Mouse (Mus musculus): ENCODE measurements around the gene Ccdc162. TPM values are rescaled to one million over a fixed set of nuclear protein-coding genes. Genes with fewer than 3 reads are reported as not detected.
"Not testable (repeated sequence)": the region's sequence is repeated elsewhere in the genome, so short reads cannot be mapped to it uniquely, and the experiment has no call there.

The Ccdc162 gene
- polyA plus RNA-seq, 1 experiment from 2014 or later: 2.4 TPM

- DNase-seq (ENCODE audit: low spot score): no peak
Measured at GRCm38 (mm10) chr10:41699669-41700068, 16.8 kb downstream of the Ccdc162 start.

DNA sequence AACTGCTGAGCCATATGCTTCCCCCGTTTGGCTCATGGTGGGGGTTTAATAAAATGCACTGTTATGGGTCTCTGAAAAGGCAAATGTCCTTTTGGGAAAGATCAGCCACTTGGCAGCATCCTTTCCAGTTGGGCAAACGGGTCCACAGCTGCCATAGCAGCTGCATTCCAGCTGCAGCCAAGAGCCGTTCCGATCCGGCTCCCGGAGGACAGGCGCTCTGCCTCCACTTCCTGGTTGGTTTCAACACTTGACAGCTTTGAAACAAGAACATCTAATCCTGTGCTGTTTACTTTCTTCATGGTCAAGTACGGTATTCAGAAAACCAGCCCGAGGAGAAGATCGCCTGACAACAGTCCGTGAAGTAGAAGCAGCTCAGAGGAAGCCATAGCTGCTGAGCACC, 19.4 kb downstream of the Ccdc162 start:
- DNase-seq (ENCODE audit: low spot score): no peak

- no peak for DNase-seq (ENCODE audit: low spot score)
Measured at GRCm38 (mm10) chr10:41690978-41691377, 25.5 kb downstream of the Ccdc162 start.

GRCm38 (mm10) chr10:41689941-41690887, 26.2 kb downstream of the Ccdc162 start:
- peak; percentile 90 for DNase-seq (ENCODE audit: low spot score)

DNA sequence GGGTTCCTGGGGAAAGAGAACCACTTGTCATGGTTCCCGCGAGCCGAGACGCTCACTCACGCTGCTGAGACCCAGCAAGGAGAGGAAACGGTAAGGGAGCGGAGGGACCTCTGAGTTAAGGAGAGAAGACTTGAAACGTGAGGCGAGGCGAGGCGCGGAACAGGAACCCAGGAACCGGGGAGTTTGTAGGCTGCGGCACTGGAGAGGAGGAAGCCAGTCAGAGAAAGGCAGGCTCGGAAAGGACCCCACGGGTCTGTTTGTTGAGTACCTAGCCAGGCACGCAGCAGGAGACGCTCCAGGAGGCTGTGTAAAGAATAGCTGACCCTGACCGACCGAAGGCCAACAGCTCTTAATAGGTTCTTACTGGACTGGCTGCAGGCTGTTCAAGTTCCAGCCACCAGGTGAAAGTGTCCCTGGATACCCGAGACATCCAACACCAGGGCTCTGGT, 31.9 kb downstream of the Ccdc162 start:
- peak; percentile 51 for DNase-seq (ENCODE audit: low spot score)

- DNase-seq (ENCODE audit: low spot score): peak; percentile 89
Measured at GRCm38 (mm10) chr10:41682546-41683393, 33.7 kb downstream of the Ccdc162 start.

- peak; percentile 81 for DNase-seq (ENCODE audit: low spot score)
Measured at GRCm38 (mm10) chr10:41678746-41679360, 37.6 kb downstream of the Ccdc162 start.

- DNase-seq (ENCODE audit: low spot score): no peak
Measured at GRCm38 (mm10) chr10:41677396-41677795, 39.0 kb downstream of the Ccdc162 start.

- no peak for DNase-seq (ENCODE audit: low spot score)
Measured at GRCm38 (mm10) chr10:41676661-41677061, 39.8 kb downstream of the Ccdc162 start.

DNA sequence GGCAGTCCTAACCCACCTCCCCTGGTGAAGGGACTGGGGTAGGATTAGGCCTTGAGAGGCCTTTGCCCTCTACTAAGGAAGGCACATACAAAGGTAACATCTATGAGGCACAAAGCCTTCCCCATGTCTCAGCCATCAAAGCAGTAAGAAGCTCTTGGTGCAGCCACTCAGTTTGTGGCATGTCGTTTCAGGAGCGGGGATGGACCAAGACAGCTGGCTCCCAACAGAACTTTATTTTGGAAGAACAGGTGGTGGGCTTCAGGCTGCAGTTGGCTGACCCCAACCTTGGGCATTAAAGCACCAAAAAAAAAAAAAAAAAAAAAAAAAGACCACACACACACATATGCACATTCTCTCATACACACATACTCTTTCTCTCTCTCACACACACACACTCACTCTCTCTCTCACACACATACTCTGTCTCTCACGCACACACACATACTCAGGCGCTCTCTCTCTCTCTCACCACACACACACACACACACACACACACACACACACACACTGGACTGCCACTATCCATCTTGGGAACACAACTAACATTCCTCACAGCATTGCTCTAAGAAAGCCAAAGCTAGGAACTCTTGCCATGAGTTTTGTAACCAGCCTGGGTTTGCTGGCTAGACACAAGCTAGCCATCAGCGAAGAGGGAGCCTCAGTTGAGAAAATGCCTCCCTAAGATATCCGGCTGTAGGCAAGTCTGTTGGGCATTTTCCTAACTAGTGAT, 40.4 kb downstream of the Ccdc162 start:
- no peak for DNase-seq (ENCODE audit: low spot score)

- DNase-seq (ENCODE audit: low spot score): no peak
Measured at GRCm38 (mm10) chr10:41675243-41675642, 41.2 kb downstream of the Ccdc162 start.

- DNase-seq (ENCODE audit: low spot score): no peak
Measured at GRCm38 (mm10) chr10:41674362-41674761, 42.1 kb downstream of the Ccdc162 start.

- no peak for DNase-seq (ENCODE audit: low spot score)
Measured at GRCm38 (mm10) chr10:41670196-41670595, 46.2 kb downstream of the Ccdc162 start.

DNA sequence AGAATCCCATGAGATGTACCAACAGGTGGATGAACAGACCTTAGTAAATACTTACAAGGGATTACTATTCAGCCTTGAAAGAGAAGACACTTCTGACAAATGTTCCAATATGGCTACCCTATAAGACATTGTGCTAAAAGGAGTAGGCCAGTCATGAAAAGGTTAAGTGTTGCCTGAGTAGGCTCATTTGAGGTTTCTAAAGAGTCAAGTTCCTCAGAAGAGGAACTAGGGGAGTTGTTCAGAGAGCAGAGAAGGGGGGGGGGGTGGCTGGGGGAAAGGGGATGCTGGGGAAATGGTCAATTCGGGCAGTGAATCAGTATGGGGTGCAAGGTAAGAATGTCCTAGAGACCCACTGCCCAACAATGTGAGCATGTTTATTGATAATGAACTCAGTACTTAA, 50.9 kb downstream of the Ccdc162 start:
- DNase-seq (ENCODE audit: low spot score): no peak

GRCm38 (mm10) chr10:41659671-41660070, 56.8 kb downstream of the Ccdc162 start:
- DNase-seq (ENCODE audit: low spot score): not testable (repeated sequence)

GRCm38 (mm10) chr10:41655684-41656083, 60.8 kb downstream of the Ccdc162 start:
- DNase-seq (ENCODE audit: low spot score): not testable (repeated sequence)

- no peak for DNase-seq (ENCODE audit: low spot score)
Measured at GRCm38 (mm10) chr10:41652988-41653387, 63.4 kb downstream of the Ccdc162 start.

- DNase-seq (ENCODE audit: low spot score): no peak
Measured at GRCm38 (mm10) chr10:41652094-41652775, 64.2 kb downstream of the Ccdc162 start.

- DNase-seq (ENCODE audit: low spot score): no peak
Measured at GRCm38 (mm10) chr10:41651532-41651931, 64.9 kb downstream of the Ccdc162 start.

- no peak for DNase-seq (ENCODE audit: low spot score)
Measured at GRCm38 (mm10) chr10:41649186-41649585, 67.2 kb downstream of the Ccdc162 start.
